Mouse (Mus musculus): Measurements from ENCODE around the gene Amz2. TPM values are rescaled to one million over a fixed set of nuclear protein-coding genes. Genes with fewer than 3 reads are reported as not detected.

The Amz2 gene
- polyA plus RNA-seq, 1 experiment from 2014 or later: 46.8 TPM

GRCm38 (mm10) chr11:109392601-109393000, 33.1 kb upstream of the Amz2 start:
- H3K27me3 ChIP-seq (ENCODE audit: control insufficient read depth, insufficient read depth, low read length): no peaks in the 10 kb centered on the region
- H3K9me3 ChIP-seq (ENCODE audit: control insufficient read depth, low read length): no peaks in the 10 kb centered on the region
- no peaks in the 10 kb centered on the region for H3K4me1 ChIP-seq (ENCODE audit: control insufficient read depth, insufficient read depth, low read length)
- ATAC-seq (ENCODE audit: low FRiP score) (no peak), DNase-seq (ENCODE audit: low spot score, missing footprints) (no peak)
- no peak overlapping the region for H3K4me3 ChIP-seq (ENCODE audit: low read depth, low read length)
- H3K9ac ChIP-seq (ENCODE audit: low read length): no peak overlapping the region
- peaks cover 2% of the 10 kb centered on the region; the same call in 1 of the 2 replicates for H3K36me3 ChIP-seq (ENCODE audit: control insufficient read depth, insufficient read depth, low read length)
- no peak overlapping the region for H3K27ac ChIP-seq (ENCODE audit: low read depth, low read length)
- 92% methylated on average over 9 of the region's 9 CpGs for WGBS
- no peak overlapping the region for H3K4me2 ChIP-seq

DNA sequence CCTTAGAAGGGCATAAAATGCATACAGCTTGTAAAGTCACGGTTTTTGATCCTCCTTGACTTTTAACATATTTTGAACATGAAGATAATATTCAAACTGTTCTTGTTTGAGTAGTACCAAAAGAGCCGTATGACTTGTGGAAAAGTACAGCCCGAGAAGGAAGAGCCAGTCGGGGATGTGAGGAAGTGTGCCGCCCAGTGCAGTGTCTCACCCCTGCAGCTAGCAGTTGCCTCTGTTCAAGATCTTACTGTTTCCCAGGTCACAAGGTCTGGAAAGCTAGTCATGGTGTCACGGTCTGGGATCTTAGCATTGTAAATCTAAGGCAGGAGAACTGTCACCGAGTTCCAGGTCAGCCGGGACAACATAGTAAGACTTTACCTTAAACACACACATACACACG, 31.0 kb upstream of the Amz2 start:
- ATAC-seq (ENCODE audit: low FRiP score) (no peak), DNase-seq (ENCODE audit: low spot score, missing footprints) (no peak)
- no peak overlapping the region for H3K9ac ChIP-seq (ENCODE audit: low read length)
- no peak overlapping the region for H3K4me2 ChIP-seq
- H3K27ac ChIP-seq (ENCODE audit: low read depth, low read length): no peak overlapping the region
- H3K4me3 ChIP-seq (ENCODE audit: low read depth, low read length): no peak overlapping the region
- H3K9me3 ChIP-seq (ENCODE audit: control insufficient read depth, low read length): no peaks in the 10 kb centered on the region
- H3K27me3 ChIP-seq (ENCODE audit: control insufficient read depth, insufficient read depth, low read length): no peaks in the 10 kb centered on the region
- H3K4me1 ChIP-seq (ENCODE audit: control insufficient read depth, insufficient read depth, low read length): no peaks in the 10 kb centered on the region
- peaks cover 2% of the 10 kb centered on the region; the same call in 1 of the 2 replicates for H3K36me3 ChIP-seq (ENCODE audit: control insufficient read depth, insufficient read depth, low read length)
- WGBS: 90% methylated on average over 9 of the region's 9 CpGs

- H3K27me3 ChIP-seq (ENCODE audit: control insufficient read depth, insufficient read depth, low read length): no peaks in the 10 kb centered on the region
- no peak for ATAC-seq (ENCODE audit: low FRiP score)
- peaks cover 2% of the 10 kb centered on the region; the same call in 1 of the 2 replicates for H3K36me3 ChIP-seq (ENCODE audit: control insufficient read depth, insufficient read depth, low read length)
- no peak overlapping the region for H3K27ac ChIP-seq (ENCODE audit: low read depth, low read length)
- H3K4me3 ChIP-seq (ENCODE audit: low read depth, low read length): no peak overlapping the region
- H3K9ac ChIP-seq (ENCODE audit: low read length): no peak overlapping the region
- 92% methylated on average over 9 of the region's 9 CpGs for WGBS
- H3K4me2 ChIP-seq: no peak overlapping the region
- H3K4me1 ChIP-seq (ENCODE audit: control insufficient read depth, insufficient read depth, low read length): no peaks in the 10 kb centered on the region
- no peak for DNase-seq (ENCODE audit: low spot score, missing footprints)
- no peaks in the 10 kb centered on the region for H3K9me3 ChIP-seq (ENCODE audit: control insufficient read depth, low read length)
These were observed 30.5 kb upstream of the Amz2 start for GRCm38 (mm10) chr11:109395291-109395690.

GRCm38 (mm10) chr11:109406431-109406830, 19.3 kb upstream of the Amz2 start:
- DNase-seq (ENCODE audit: low spot score, missing footprints) (no peak), ATAC-seq (ENCODE audit: low FRiP score) (no peak)
- H3K4me3 ChIP-seq (ENCODE audit: low read depth, low read length): no peak overlapping the region
- H3K36me3 ChIP-seq (ENCODE audit: control insufficient read depth, insufficient read depth, low read length): no peaks in the 10 kb centered on the region
- H3K9ac ChIP-seq (ENCODE audit: low read length): no peak overlapping the region
- H3K4me1 ChIP-seq (ENCODE audit: control insufficient read depth, insufficient read depth, low read length): no peaks in the 10 kb centered on the region
- WGBS: 89% methylated on average over 5 of the region's 5 CpGs
- H3K27ac ChIP-seq (ENCODE audit: low read depth, low read length): no peak overlapping the region
- no peak overlapping the region for H3K4me2 ChIP-seq
- no peaks in the 10 kb centered on the region for H3K27me3 ChIP-seq (ENCODE audit: control insufficient read depth, insufficient read depth, low read length)
- H3K9me3 ChIP-seq (ENCODE audit: control insufficient read depth, low read length): no peaks in the 10 kb centered on the region

GRCm38 (mm10) chr11:109410197-109410980, 15.4 kb upstream of the Amz2 start:
- no peak overlapping the region for H3K4me3 ChIP-seq (ENCODE audit: low read depth, low read length)
- H3K27ac ChIP-seq (ENCODE audit: low read depth, low read length): no peak overlapping the region
- no peak for ATAC-seq (ENCODE audit: low FRiP score)
- no peaks in the 10 kb centered on the region for H3K9me3 ChIP-seq (ENCODE audit: control insufficient read depth, low read length)
- 92% methylated on average over 15 of the region's 15 CpGs for WGBS
- H3K36me3 ChIP-seq (ENCODE audit: control insufficient read depth, insufficient read depth, low read length): no peaks in the 10 kb centered on the region
- no peak for DNase-seq (ENCODE audit: low spot score, missing footprints)
- H3K27me3 ChIP-seq (ENCODE audit: control insufficient read depth, insufficient read depth, low read length): no peaks in the 10 kb centered on the region
- no peak overlapping the region for H3K4me2 ChIP-seq
- H3K4me1 ChIP-seq (ENCODE audit: control insufficient read depth, insufficient read depth, low read length): no peaks in the 10 kb centered on the region
- H3K9ac ChIP-seq (ENCODE audit: low read length): no peak overlapping the region

- no peaks in the 10 kb centered on the region for H3K36me3 ChIP-seq (ENCODE audit: control insufficient read depth, insufficient read depth, low read length)
- no peaks in the 10 kb centered on the region for H3K27me3 ChIP-seq (ENCODE audit: control insufficient read depth, insufficient read depth, low read length)
- DNase-seq (ENCODE audit: low spot score, missing footprints) (no peak), ATAC-seq (ENCODE audit: low FRiP score) (no peak)
- H3K9ac ChIP-seq (ENCODE audit: low read length): no peak within 1 kb of the TSS
- H3K4me1 ChIP-seq (ENCODE audit: control insufficient read depth, insufficient read depth, low read length): no peaks in the 10 kb centered on the region
- H3K4me3 ChIP-seq (ENCODE audit: low read depth, low read length): no peak within 1 kb of the TSS
- H3K9me3 ChIP-seq (ENCODE audit: control insufficient read depth, low read length): no peaks in the 10 kb centered on the region
- H3K4me2 ChIP-seq: no peak within 1 kb of the TSS
- H3K27ac ChIP-seq (ENCODE audit: low read depth, low read length): no peak within 1 kb of the TSS
- WGBS: 91% methylated on average over 6 of the region's 6 CpGs
These were observed 12.1 kb upstream of the Amz2 start, which contains the start of gene 9930022D16Rik for GRCm38 (mm10) chr11:109413617-109414016. Gene 9930022D16Rik (plus strand): TSS chr11:109413917.

DNA sequence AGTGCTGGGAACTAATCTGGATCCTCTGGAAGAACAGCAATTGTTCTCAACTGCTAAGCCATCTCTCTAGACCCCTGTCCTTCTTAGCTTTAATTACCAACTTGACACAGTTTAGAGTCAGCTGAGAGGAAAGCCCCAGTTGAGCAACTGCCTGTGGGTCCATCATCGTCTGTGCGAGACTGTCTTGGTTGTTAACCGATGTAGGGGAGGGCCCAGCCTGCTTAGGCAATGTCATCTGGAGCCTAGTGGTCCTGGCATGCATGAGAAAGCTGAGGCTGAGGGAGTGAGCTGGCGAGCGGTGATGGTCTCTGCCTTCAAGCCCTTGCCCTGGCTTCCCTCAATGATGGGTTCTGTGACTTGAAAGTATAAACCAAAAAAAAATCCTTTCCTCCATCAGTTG, 10.9 kb upstream of the Amz2 start:
- Histone ChIP-seq H3K4me1 (ENCODE audit: control insufficient read depth, insufficient read depth, low read length) (no peaks in the 10 kb centered on the region), H3K4me3 (ENCODE audit: low read depth, low read length) (no peak overlapping the region), H3K27ac (ENCODE audit: low read depth, low read length) (no peak overlapping the region), H3K4me2 (no peak overlapping the region), H3K36me3 (ENCODE audit: control insufficient read depth, insufficient read depth, low read length) (no peaks in the 10 kb centered on the region), H3K27me3 (ENCODE audit: control insufficient read depth, insufficient read depth, low read length) (no peaks in the 10 kb centered on the region), H3K9ac (ENCODE audit: low read length) (no peak overlapping the region), H3K9me3 (ENCODE audit: control insufficient read depth, low read length) (no peaks in the 10 kb centered on the region)
- DNase-seq (ENCODE audit: low spot score, missing footprints) (no peak), ATAC-seq (ENCODE audit: low FRiP score) (no peak)
- WGBS: 95% methylated on average over 5 of the region's 5 CpGs

DNA sequence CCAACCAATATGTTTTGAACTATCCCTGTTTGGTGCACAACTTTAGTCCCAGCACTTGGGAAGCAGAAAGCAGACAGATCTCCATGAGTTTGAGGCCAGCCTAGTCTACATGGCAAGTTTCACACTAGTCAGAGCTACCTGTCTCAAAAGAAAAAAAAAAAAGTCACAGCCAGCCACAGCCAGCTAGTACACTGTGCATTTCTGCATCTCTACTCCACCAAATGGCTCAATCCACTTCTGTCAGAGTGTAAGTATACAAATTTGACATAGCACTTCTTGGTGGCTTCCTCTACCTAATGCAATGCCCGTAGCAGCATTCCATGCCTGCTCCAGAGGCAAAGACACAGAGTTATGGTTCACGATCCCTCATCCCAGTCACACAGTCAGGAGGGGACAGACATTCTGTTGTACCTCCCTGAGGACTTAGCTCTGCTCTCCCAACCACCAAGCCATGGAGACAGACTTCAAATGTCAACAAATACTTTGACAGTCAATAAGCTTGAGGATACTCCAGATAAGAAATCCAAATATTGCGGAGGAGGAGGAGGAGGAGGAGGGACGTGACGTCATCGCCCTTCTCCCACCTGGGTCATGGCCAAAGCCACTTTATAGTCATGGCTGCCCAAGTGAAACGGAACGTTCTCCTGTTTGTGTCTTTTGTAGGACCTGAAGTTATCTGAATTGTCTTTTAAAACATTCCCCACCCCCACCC, 8.9 kb upstream of the Amz2 start:
- no peak for DNase-seq (ENCODE audit: low spot score, missing footprints)
- no peak overlapping the region for H3K4me3 ChIP-seq (ENCODE audit: low read depth, low read length)
- H3K4me1 ChIP-seq (ENCODE audit: control insufficient read depth, insufficient read depth, low read length): no peaks in the 10 kb centered on the region
- no peaks in the 10 kb centered on the region for H3K27me3 ChIP-seq (ENCODE audit: control insufficient read depth, insufficient read depth, low read length)
- no peaks in the 10 kb centered on the region for H3K9me3 ChIP-seq (ENCODE audit: control insufficient read depth, low read length)
- H3K27ac ChIP-seq (ENCODE audit: low read depth, low read length): no peak overlapping the region
- no peak overlapping the region for H3K9ac ChIP-seq (ENCODE audit: low read length)
- ATAC-seq (ENCODE audit: low FRiP score): no peak
- H3K4me2 ChIP-seq: no peak overlapping the region
- 86% methylated on average over 8 of the region's 8 CpGs for WGBS
- H3K36me3 ChIP-seq (ENCODE audit: control insufficient read depth, insufficient read depth, low read length): no peaks in the 10 kb centered on the region

- H3K4me3 ChIP-seq (ENCODE audit: low read depth, low read length): no peak overlapping the region
- H3K27me3 ChIP-seq (ENCODE audit: control insufficient read depth, insufficient read depth, low read length): no peaks in the 10 kb centered on the region
- ATAC-seq (ENCODE audit: low FRiP score) (no peak), DNase-seq (ENCODE audit: low spot score, missing footprints) (no peak)
- H3K4me2 ChIP-seq: no peak overlapping the region
- 90% methylated on average over 9 of the region's 9 CpGs for WGBS
- H3K36me3 ChIP-seq (ENCODE audit: control insufficient read depth, insufficient read depth, low read length): no peaks in the 10 kb centered on the region
- no peaks in the 10 kb centered on the region for H3K9me3 ChIP-seq (ENCODE audit: control insufficient read depth, low read length)
- H3K4me1 ChIP-seq (ENCODE audit: control insufficient read depth, insufficient read depth, low read length): no peaks in the 10 kb centered on the region
- H3K9ac ChIP-seq (ENCODE audit: low read length): no peak overlapping the region
- H3K27ac ChIP-seq (ENCODE audit: low read depth, low read length): no peak overlapping the region
These were observed 8.2 kb upstream of the Amz2 start for GRCm38 (mm10) chr11:109417472-109418040.
